Mouse (Mus musculus): Measurements from ENCODE around the gene P3h3.
"Not testable (repeated sequence)": the region's sequence is repeated elsewhere in the genome, so short reads cannot be mapped to it uniquely, and the experiment has no call there.

The P3h3 gene

DNA sequence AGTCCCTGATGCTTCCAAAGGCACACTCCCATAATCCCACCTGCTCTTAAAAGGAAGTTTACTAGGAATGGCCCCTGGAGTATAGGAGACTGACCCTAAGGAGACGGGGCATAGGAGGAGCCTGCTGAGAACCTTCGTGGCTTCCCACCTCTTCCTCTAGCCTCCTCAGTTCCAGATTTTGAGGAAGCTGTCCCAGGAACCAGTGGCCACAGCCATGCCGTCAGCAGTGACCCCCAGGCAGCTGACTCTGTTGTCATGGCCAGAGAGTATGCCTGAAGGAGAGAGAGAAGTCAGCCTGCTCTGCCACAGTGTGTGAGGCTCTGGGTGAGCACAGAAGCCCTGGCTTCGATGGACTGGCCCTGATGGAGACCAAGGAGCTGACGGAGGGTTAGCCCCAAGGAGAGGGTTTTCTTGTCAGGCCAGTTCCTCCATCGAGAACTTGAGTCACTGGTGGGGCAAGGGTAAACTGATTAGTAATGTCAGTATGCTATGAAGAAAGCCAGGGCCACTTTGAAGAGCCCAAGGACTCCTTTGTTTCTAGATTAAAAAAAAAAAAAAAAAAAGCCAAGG is 23.0 kb downstream of the P3h3 start:
- DNase-seq (ENCODE audit: extremely low spot score, low read depth, low spot score), result no peak

DNA sequence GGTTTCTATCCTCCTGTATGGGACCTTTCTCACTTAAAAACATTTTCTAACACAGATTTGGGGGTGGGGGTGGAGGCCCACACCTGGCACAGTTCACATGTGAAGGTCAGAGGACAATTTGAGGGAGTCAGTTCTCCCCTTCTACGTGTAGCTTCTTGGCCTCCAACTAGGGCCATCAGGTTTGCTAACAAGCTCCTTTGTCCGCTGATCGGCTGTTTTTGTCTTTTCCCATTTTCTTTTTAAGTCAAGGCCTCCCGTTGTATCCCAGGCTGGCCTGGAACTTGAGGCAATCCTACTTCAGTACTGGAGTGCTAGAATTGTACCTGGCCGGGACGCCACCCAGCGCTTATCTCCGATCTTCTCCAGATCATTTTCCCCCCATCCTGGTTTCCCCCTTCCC is 25.9 kb downstream of the P3h3 start:
- no peak for DNase-seq (ENCODE audit: extremely low spot score, low read depth, low spot score)

DNA sequence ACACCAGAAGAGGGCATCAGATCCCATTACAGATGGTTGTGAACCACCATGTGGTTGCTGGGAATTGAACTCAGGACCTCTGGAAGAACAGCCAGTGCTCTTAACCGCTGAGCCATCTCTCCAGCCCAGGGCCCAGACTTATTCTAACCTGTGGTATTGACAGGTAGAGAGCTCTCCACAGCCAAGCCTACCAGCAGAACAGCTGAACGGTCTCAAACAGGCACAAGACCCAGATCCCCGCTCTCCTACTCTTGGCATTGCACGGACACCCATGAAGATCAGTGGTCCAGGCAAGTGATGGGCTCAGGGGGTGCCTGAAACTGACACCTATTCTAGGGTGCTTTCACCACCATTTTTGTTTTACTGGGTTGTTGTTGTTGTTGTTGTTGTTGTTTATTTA is 26.4 kb downstream of the P3h3 start:
- DNase-seq (ENCODE audit: extremely low spot score, low read depth, low spot score), result not testable (repeated sequence)

DNA sequence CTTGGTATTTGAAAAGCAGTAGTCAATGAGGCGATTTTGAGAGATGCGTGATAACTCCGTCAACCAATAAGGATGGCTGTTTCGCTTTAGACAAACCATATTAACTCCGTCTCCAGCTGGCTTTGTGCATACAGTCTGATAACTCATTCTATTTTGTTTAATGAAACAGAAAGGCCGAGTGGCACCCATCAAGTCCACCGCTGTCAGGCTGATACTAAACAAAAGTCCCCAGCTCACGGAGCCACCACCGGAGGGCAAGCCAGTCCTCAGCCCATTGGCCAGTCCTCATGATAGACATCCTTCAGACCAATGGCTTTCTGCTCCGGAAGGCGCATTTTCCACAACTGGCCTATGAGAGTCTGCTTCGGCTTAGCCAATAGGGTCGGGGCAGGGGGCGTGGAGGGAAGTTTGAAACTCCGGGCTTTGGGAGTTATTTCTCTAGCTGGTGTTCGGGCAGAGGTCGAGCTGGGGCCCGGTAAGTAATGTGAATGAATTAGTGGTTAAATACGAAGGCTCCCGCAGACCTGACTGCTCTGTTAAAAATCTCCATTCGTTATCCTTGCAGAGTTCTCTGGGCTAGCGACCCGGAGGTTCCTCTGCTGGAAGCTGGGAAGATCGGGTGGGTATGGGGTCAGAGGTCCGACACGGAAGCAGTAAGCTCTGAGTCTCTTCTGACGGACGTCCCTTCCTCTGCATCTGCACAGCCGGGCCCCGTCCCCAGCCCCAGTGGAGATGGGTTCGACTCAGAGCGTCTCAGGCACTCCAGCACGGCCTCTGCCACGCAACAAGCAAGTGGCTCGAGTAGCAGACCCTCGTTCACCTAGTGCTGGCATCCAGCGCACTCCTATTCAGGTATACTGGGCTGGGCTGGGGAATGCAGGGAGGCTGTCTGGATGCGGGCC is 27.5 kb downstream of the P3h3 start:
- DNase-seq (ENCODE audit: extremely low spot score, low read depth, low spot score), result peak; percentile 92

DNA sequence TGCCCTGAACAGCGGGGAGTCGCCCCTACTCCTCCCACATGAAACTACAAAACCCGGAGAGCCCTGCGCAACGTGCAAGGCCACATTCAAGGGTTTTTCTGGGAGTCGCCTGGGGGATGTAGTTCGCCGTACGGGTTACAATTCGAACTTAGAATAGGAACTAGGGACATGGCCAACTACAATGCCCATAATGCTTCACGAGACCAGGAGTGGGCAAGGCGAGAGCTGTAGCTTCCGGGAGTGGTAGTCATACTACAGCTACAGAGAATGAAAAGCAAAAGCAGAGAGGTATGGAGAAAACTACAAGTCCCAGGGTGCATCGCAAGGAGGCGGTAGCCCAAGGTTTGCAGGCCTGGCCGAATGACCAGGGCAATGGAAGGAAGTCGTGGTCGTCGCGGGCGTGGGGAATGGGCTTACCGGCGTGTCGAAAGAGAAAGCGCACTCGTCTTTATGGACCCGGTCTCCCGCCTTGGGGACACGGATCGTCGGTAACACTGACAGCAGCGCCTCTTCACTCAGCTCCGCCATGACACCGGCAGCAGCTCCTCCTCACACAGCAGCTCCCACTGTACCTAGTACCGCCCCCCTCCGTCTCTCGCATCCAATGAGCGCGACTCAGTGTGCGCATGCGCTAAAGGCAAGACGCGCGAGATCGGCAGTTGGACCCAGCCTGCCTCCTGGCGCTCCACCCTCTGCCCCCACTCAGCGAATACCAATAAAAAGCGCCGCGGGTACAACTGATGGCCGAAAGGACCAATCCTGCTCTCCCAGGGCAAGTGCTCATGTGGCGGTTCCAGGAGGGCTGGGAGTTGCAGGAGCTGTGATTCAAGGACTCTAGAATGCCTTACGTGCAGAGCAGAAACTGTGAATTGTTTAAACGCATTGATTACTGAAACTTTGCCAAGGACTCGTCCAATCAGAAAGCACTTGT is 28.4 kb downstream of the P3h3 start, which contains the start of the genes Usp5 and Cdca3:
TSS of gene Usp5 (minus strand) at position 617 of the 931 bp plus-strand sequence.
TSS of gene Cdca3 (plus strand) at position 680 of the 931 bp plus-strand sequence.
- peak; percentile 99 for DNase-seq (ENCODE audit: extremely low spot score, low read depth, low spot score)

DNA sequence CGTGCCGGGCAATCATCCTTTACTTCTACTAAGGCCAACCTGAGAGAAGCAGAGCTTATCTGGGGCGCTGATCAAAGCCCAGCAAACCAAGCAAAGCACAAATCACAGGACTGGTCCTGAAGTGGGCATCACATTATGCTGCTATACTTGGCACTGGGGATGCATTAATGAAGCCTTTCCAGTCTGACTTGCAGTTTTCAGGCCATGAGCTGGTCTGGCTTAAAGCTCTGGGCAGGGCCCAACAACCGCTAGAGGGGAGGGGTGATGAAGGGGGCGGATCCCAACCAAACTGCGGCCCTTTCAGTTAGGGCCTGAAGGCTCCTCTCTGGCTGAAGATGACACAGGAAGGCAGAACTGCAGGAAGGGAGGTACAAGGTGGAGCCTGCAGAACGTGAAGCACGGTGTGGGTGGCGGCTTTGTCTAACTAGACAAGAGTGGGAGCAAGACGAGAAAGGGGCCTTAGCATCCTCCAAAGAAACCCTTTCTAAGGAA is 29.4 kb downstream of the P3h3 start:
- no peak for DNase-seq (ENCODE audit: extremely low spot score, low read depth, low spot score)

DNA sequence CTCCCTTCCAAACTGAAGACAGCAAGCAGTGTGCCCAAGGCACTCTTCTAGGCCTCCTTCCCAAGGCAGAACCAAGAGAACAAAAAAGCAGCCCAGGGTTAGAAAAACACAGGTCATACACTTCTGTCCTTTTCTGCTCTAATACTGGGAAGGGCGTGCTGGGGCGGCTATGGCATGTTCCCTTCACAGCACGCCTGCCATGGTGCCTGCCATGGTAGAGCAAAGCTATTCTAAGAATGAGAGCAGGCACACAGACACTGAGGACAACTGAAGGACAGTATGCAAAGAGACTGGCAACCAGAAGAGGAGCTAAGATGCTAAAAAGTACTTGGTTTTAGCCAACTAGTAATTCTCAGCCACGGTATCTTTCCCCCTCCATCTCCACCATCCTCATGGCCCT is 35.5 kb downstream of the P3h3 start:
- no peak for DNase-seq (ENCODE audit: extremely low spot score, low read depth, low spot score)

DNA sequence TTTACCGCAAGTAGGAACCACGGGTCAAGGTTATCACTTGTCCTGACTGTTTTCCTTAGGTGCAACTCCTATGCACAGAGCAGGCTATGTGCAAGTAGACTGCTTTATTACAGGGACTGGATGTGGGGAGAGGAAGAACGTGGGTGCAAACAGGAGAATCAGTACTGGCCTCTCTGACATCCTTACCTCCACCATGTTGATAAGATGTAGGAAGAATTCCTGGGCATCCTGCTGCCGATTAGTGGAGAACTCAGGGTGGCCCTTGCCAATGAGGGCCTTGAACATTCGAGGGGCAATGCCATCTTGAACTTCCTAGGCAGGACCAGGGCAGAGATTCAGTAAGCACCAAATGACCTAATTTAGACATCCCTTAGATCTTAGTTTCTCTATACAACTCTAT is 36.7 kb downstream of the P3h3 start:
- no peak for DNase-seq (ENCODE audit: extremely low spot score, low read depth, low spot score)

DNA sequence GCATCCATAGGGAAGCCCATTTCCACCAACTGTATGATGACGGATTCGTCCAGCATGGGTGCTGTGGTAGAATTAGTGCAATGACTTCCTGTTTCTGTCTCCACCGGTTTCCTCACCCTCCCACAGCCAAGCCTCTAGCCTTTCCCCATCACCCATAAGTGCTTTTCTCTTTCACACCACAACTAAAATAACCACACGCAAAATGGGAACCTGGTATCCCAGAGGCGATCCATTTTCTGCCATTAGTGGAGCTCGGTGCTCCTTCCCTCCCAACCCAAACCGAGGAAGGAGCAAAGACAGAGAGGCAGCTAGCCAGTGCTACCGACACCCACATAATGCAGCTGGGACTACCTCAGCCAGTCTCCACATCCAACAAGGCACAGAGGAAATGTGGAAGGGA is 39.6 kb downstream of the P3h3 start:
- no peak for DNase-seq (ENCODE audit: extremely low spot score, low read depth, low spot score)

DNA sequence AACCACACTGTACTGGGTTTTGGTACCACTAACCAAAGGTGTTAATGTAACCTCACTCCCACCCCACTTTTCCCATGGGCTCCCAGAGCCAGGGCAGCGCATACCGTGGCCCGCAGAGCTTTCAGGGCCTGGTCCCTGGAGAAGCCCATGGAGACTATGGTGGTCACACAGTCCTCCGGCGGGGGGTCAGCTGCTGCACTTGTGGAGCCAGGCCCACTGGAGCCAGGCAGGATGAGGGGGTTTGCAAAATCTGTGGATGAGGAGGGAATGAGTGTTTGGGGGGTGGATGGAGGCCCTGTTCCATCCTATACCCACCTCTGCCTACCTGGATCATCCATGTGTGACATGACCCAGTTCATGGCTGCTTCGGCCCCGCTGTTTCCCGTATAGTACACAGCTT is 40.0 kb downstream of the P3h3 start:
- DNase-seq (ENCODE audit: extremely low spot score, low read depth, low spot score), result no peak

DNA sequence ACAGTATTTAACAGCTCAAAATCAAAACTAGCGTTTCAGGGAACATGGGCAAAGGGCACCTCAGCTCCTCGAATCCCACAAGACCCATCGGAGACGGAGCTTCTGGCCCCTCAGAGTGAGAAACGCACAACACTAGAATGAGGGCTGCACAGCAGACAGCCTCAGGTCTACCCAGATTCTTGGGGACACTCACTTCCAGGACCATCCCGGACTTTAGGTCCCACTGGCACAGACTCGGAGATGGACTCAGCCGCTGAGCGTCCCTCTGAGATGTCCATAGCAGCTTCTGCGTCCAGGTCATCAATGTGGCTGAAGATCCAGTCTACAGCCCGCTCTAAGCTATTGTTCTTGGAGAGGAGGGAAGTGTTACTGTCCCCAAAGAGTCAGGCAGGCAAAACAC is 40.4 kb downstream of the P3h3 start:
- no peak for DNase-seq (ENCODE audit: extremely low spot score, low read depth, low spot score)

DNA sequence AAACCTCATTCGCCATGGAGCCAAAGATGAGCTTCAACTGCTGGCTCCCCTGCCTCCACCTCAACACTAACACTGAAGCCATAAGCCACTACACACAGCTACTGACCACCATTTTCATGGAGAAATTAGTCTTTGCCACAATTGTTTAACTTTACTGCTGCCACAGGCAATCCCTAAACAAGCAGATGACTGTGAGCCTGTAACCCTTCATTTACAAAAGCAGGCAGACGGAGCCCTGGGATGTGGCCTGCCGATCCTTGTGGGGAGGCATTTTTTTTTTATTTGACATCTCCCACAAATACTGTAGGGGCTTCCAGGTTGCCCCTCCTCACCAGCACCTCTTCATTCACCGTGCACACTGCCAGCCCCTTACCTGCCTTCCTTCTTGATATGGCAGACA is 40.9 kb downstream of the P3h3 start:
- no peak for DNase-seq (ENCODE audit: extremely low spot score, low read depth, low spot score)

DNA sequence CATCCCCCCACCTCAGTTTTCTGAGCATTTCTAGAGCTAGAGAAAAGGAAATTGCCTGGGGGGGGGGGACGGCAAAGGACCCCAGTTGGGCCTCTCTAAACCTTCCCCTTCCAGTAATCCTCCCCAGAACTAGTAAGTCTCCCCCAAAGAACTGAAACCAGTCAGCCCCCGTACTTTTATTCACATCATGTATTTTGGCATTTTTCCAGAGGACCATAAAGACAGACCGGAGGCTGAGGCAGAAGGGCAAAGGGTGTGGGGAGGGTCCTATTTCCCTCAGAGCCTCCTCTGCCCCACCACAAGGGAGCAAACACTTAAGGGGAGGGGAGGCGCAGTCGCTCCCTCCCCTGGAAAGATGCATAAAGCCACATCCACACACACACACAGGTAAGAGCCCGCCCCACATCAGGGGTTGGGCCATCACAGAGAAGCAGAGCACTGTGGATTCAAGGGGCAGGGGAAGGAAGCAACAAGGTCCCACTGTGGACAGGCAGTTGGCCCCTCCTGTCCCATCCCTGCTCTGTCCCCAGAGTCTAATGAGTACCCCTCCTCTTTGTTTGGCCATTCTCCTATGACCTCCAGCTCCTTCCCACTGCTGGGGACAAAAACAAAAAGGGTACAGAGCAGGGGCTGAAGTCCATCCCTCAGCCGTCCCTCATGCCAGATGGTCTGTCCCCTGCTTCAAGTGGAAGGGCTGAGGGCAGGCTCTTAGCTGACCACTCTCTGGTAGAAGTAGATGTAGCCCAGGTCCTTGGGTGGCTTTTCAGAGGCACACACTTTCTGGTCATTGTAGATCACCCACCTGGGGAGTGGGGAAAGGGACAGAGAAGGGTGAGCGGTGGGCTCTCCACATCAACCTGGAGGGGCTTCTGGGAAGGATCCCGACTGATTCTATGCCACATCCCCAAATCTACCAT is 42.4 kb downstream of the P3h3 start:
- DNase-seq (ENCODE audit: extremely low spot score, low read depth, low spot score), result no peak

DNA sequence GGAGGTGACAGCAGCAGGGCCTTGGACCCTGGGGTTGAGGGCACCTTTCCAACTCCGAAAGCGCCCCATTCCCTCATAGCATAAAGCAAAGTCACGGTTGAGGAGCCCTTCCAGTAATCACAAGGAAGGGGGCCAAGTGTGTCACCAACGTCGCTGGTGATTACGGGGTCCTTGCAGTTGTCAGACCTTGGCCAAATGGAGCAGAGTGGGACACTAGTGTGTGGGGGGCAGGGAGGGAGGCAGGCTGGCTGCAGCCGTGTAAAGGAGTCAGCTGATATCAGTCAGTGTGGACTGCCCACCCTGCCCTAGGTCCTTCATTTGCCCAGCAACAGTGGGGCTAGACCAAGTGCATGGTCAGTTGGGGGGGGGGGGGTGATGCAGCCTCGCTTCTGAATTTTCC is 43.1 kb downstream of the P3h3 start:
- no peak for DNase-seq (ENCODE audit: extremely low spot score, low read depth, low spot score)

DNA sequence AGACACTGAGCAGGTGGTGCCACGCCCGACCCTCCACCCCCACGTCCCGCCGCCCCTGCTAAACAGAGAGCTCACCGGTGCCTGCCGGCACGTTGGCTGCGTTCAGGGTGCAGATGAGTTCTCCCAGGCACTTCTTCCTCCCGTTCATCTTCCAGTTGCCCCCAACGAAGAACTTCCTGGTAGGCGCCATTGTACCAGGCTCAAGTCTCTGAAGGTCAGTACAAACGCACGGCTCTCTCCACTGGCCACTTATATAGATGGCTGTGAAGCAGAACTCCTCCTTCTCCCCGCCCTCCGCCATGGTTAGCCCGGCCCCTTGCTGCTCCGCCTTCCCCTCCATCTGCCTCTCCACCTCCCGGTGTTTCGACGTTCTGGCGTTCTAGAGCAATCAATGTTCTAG is 43.6 kb downstream of the P3h3 start, which contains the start of gene Tpi1:
TSS of gene Tpi1 (minus strand) at position 364 of the 400 bp plus-strand sequence.
- peak; percentile 71 for DNase-seq (ENCODE audit: extremely low spot score, low read depth, low spot score)

DNA sequence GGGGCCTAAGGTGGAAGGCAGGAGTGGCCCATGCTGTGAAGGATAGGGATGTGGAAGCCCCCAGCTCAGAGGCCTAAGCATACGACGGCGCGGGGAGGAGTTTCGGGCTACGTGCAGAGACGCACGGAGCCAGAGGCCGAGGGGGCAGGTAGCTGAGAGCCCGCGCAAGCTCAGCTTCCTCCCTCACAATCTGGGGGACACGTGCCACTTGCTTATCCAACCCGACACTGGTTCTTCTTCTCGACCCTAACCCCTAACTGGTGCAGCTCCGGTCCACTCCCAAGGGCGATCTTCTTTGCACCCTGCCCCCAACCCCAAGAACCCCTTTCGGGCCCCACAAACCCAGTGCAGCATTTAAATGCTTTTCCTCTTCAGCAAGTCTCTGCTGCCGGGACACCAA is 44.1 kb downstream of the P3h3 start:
- DNase-seq (ENCODE audit: extremely low spot score, low read depth, low spot score), result no peak

DNA sequence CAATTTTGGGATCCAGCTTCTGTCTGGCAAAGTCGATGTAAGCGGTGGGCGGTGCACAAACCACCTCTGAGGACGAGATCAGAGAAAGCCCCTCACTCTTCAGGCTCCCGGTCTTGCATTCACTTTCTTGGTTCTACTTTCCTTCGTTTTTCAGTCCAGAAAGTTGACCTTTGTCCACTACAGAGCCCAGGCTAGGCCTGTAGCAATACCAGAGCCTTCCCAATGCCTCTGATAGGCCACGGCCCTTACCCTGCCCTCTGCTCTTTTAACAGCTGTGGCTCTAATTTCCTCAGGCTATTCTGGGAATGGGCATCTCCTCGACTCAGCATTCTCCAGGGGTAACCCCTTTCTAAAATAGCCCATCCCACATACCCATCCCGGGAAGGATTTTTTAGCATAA is 44.7 kb downstream of the P3h3 start:
- DNase-seq (ENCODE audit: extremely low spot score, low read depth, low spot score), result no peak

DNA sequence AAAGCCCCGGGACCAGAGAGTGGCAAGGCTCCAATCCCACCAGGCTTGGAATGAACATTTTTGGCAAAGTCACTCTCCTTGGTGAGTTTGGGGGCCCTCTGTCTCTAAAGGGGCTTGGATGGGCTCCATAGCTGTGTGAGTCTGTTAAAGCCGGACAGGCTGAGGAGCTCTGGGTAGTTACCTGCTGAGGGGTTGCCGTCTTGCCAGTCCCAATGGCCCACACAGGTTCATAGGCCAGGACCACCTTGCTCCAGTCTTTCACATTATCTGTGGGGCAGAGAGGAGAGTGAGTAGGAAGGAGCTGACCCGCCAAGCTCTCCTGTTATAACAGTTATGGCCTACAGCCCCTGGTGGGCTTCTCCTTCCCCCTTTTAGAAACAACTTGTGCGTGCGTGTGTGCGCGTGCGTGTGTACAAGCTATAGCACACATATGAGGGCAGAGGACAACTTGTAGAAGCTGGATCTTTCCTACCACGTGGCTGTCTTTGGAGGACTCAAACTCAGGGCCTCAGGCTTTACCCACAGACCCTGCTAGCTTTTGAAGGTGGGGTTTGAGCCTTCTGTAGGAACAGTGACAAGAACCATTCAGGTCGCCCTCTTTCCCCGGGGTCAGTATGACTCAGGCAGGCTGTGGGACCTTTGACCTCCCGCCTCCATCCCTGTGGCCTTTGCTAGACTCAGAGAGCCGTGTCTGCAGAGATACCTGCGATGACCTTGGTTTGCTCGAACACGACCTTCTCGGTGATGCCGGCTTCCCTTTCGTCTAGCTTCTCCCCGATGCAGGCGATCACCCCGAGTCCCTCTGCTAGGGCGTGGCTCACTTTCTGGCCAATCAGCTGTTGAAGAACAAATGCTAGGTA is 45.6 kb downstream of the P3h3 start:
- DNase-seq (ENCODE audit: extremely low spot score, low read depth, low spot score), result no peak

DNA sequence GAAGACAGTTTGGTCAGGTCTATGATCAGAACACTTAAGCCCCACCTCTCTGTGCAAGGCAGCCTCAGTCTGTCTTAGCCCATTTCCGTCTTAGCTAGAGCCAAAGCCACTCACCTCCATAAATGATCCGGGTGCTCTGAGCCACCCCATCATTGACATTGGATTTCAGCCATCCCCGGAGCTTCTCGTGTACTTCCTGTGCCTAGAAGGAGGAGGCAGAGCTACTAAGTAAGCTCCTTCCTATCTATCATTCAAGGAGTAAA is 46.2 kb downstream of the P3h3 start:
- DNase-seq (ENCODE audit: extremely low spot score, low read depth, low spot score), result no peak
